Mouse (Mus musculus) adrenal gland, postnatal 10 days (tissue): ENCODE measurements around the gene Rab3ip. TPM values are rescaled to one million over a fixed set of nuclear protein-coding genes. Genes with fewer than 3 reads are reported as not detected.

Experiments
- DNase-seq: peaks from one replicate; pipeline ENCODE4 v3.0.0; 2021; ENCODE audit warnings: mixed read lengths
- total RNA-seq, 2 experiments: library from RNA; stranded (reverse); gene quantifications; 2 replicates each; pipeline ENCODE4 v1.2.3; 2021

Rab3ip gene
- total RNA-seq, 2 experiments from 2014 or later: 41.3 to 49.3 TPM

- no peak for DNase-seq
Measured at GRCm38 (mm10) chr10:116870819-116871218, 79.8 kb downstream of the Rab3ip start.

Other genes with a start within 250 kb of the Rab3ip start
- under 1 TPM; 0.12 to 0.39 TPM for gene Myrfl, start 53.9 kb downstream of the Rab3ip start, total RNA-seq
- not detected for gene Gm10271, start 21.8 kb upstream of the Rab3ip start, total RNA-seq
- under 1 TPM; 0.48 to 0.70 TPM for gene Best3, start 35.5 kb upstream of the Rab3ip start, total RNA-seq
- gene Lrrc10, start 94.6 kb upstream of the Rab3ip start, total RNA-seq: not detected
- 100 to 1,000 TPM; 211 to 224 TPM for gene Cct2, start 113.0 kb upstream of the Rab3ip start, total RNA-seq
- 10 to 100 TPM; 24.0 to 26.4 TPM for gene Frs2, start 197.8 kb upstream of the Rab3ip start, total RNA-seq